Mouse (Mus musculus) lung, adult 2 months (tissue): ENCODE results near the gene Rtn1. TPM values are rescaled to one million over a fixed set of nuclear protein-coding genes. Genes with fewer than 3 reads are reported as not detected.

ENCODE experiments used
- DNase-seq: peaks from one replicate; pipeline ENCODE4 v3.0.0; 2022
- H3K4me1 ChIP-seq: fragments of 200-500 bp; 2 replicates; pipeline ENCODE4 v1.6.1; 2011; ENCODE audit warnings: low read length; ENCODE audit not compliant: control insufficient read depth, insufficient read depth
- H3K4me3 ChIP-seq: fragments of 200-500 bp; replicated peaks from 2 replicates; pipeline ENCODE3; 2011; ENCODE audit warnings: low read depth, mild to moderate bottlenecking, control low read depth, low read length; ENCODE audit errors: extremely low read depth
- CTCF ChIP-seq: fragments of 200-500 bp; IDR thresholded peaks from 2 replicates; pipeline ENCODE4 v1.5.1; 2011; ENCODE audit warnings: mild to moderate bottlenecking, low read length, control low read depth; ENCODE audit not compliant: insufficient read depth
- POLR2A ChIP-seq: fragments of 200-500 bp; IDR thresholded peaks from 2 replicates; pipeline ENCODE4 v1.6.1; 2011; ENCODE audit warnings: low read depth, mild to moderate bottlenecking, control low read depth, low read length, borderline replicate concordance; ENCODE audit errors: extremely low read depth
- WGBS: fragments of 180-500 bp; shearing (Covaris S2); methylation state at CpG from one replicate; pipeline ENCODE4 v1.1.7; 2018; 5-methylcytosine and 5-hydroxymethylcytosine counted together
- polyA plus RNA-seq: library from polyadenylated mRNA; depleted of rRNA; stranded (reverse); fragments of >200 nt; gene quantifications from 2 replicates; pipeline ENCODE4 v1.2.3, GENCODE M21; 2012

The Rtn1 gene
- polyA plus RNA-seq, 1 experiment = 9.2 TPM

DNA sequence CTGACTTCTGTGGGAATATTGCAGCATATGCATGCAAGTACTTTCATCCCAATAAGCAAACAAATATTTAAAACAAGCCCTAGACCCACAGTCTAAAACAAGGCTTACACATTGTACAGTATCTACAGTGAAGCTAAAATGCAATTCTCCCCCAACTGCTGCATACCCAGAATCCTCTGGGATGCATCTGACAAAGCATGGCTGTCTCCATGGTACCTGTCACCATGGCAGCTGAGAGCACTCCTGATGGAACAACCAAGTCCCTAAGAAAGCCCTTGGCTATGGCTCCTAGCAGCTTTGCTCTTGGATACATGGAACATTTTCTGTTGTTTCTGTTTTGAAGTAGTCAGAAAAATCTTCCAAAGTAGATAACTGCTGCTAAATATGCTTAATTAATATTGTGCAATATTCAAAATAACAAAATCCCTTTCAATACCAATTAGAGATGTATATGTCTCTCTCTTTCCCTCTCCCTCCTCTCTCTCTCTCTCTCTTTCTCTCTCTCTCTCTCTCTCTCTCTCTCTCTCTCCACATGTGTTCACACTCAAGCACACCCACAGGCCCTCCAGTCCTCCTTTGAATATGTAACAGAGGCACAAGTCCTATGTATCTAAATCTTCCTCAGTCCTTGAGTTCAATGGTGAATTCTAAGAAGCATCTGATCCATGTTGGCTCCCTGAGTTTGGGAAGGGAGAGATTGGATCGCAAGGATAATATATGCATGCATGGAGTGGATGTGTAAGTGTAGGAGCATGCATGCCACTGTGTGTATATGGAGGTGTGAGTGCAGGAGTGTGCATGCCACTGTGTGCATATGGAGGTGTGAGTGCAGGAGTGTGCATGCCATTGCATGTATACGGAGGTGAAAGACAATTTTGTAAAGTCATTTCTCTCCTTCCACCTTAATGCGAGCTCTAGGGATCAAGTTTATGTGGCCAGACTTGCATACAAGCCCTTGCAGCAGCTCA lies 143.3 kb downstream of the Rtn1 start:
- Histone ChIP-seq H3K4me1 (no peaks in the 10 kb centered on the region), H3K4me3 (no peak overlapping the region)
- DNase-seq = no peak
- TF ChIP-seq POLR2A (no peak), CTCF (no peak)
- 82% methylated on average over 3 of the region's 3 CpGs for WGBS

DNA sequence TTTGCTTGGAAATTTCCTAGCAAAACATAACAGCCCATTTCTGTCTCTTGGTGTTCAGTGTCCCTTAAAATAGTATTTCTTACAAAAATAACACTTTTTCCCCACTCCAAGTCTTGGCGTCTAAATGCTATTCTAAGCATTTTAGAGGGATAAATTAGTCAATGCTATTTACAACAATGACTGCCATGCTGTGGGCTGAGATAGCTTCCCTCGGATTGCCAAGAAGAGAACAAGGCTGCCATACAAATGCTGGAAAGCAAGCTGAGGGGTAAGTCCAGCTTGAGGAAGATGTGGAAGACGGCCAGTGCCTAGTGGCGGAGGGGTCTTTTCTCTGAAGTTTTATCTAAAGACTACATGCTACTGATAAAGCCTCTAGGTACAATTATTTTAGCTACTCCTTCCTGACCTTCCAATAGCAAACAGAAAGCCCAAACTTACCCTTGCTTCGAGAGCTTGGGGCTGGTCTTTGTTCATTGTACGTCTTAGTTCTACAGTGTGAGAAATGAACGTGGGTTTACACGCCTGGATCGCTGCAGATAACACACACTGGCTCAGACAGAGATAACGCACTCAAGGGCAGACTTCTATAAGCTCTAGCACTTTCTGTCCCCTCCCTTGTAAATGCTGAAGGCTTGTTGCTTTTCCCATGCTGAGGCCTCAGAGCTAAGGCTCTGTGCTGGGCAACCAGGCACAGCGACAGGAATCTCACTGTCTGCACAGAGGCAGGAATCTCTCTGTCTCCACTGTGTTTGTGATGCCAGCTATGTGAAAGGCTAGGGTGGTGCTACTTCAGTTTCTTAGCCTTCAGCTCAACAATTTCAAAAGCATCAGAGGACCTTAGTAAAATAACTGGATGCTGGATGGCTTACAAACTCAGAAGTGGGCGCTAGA lies 145.4 kb downstream of the Rtn1 start:
- Histone ChIP-seq H3K4me3 (no peak overlapping the region), H3K4me1 (no peaks in the 10 kb centered on the region)
- TF ChIP-seq POLR2A (no peak), CTCF (no peak)
- DNase-seq = no peak
- 59% methylated on average over 12 of the region's 12 CpGs for WGBS

DNA sequence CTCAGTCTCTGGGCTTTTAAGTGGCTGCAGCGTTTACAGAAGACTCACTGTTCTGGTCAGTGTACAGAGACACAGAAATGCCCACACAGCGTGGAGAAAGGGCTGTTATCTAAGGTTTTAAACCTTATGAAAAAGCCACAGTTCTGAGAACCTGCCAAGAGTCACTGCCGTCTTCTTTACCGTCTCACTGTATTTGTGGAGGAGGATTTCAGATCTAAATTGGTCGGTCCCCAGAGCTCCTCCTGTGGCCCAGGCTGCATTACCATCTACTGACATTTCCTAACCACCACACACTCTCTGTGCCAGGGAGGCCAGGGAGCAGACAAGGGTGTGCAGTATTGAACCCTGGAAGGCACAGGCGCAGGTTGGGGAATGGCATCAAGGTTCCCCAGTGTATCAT lies 151.9 kb downstream of the Rtn1 start:
- 53% methylated on average over 6 of the region's 6 CpGs for WGBS

GRCm38 (mm10) chr12:72253040-72253439 lies 155.8 kb downstream of the Rtn1 start:
- Histone ChIP-seq H3K4me3 (no peak overlapping the region), H3K4me1 (no peaks in the 10 kb centered on the region)
- 80% methylated on average over 3 of the region's 3 CpGs for WGBS
- TF ChIP-seq CTCF (no peak), POLR2A (no peak)
- no peak for DNase-seq

More for the DNA sequence above, 151.9 kb downstream of the Rtn1 start:
- no peak for DNase-seq
- Histone ChIP-seq H3K4me3 (no peak overlapping the region), H3K4me1 (no peaks in the 10 kb centered on the region)
- TF ChIP-seq POLR2A (no peak), CTCF (no peak)

- Histone ChIP-seq H3K4me3 (no peak overlapping the region), H3K4me1 (no peaks in the 10 kb centered on the region)
- 71% methylated on average over 10 of the region's 10 CpGs for WGBS
- DNase-seq = no peak
- no peak for TF ChIP-seq CTCF
- TF ChIP-seq POLR2A = no peak
Measured at GRCm38 (mm10) chr12:72251890-72252445, 156.9 kb downstream of the Rtn1 start.

- no peak for DNase-seq
- 98% methylated on average over 1 of the region's 1 CpGs for WGBS
- TF ChIP-seq POLR2A = no peak
- TF ChIP-seq CTCF = no peak
- Histone ChIP-seq H3K4me1 (no peaks in the 10 kb centered on the region), H3K4me3 (no peak overlapping the region)
Measured at GRCm38 (mm10) chr12:72244951-72245350, 163.9 kb downstream of the Rtn1 start.

- 55% methylated on average over 6 of the region's 6 CpGs for WGBS
- DNase-seq = no peak
- TF ChIP-seq POLR2A (no peak), CTCF (no peak)
- Histone ChIP-seq H3K4me1 (no peaks in the 10 kb centered on the region), H3K4me3 (no peak overlapping the region)
Measured at GRCm38 (mm10) chr12:72242807-72243206, 166.0 kb downstream of the Rtn1 start.

- DNase-seq = no peak
- Histone ChIP-seq H3K4me1 (no peaks in the 10 kb centered on the region; the same call in 1 of the 2 replicates), H3K4me3 (no peak overlapping the region)
- TF ChIP-seq POLR2A (no peak), CTCF (no peak)
Measured at GRCm38 (mm10) chr12:72240506-72240905, 168.3 kb downstream of the Rtn1 start.
